Mouse (Mus musculus) adrenal gland, postnatal 36 days (tissue): ENCODE data around the gene Lrrfip2. TPM values are rescaled to one million over a fixed set of nuclear protein-coding genes. Genes with fewer than 3 reads are reported as not detected.

Source experiments
- total RNA-seq, 2 experiments: library from RNA; stranded (reverse); gene quantifications; 2 replicates each; pipeline ENCODE4 v1.2.3; 2021

Gene Lrrfip2
- total RNA-seq, 2 experiments from 2014 or later: 53.0 to 57.3 TPM

Other genes with a start within 250 kb of the Lrrfip2 start
- 10 to 100 TPM; 12.4 to 16.0 TPM for gene Als2cl, start 237.7 kb upstream of the Lrrfip2 start, total RNA-seq
- 1 to 10 TPM; 2.0 to 3.0 TPM for gene Tmie, start 237.5 kb upstream of the Lrrfip2 start, total RNA-seq
- not detected for gene Fam240a, start 200.7 kb upstream of the Lrrfip2 start, total RNA-seq
- gene Tdgf1, start 171.4 kb upstream of the Lrrfip2 start, total RNA-seq: not detected
- gene Lrrc2, start 166.0 kb upstream of the Lrrfip2 start, total RNA-seq: 10 to 100 TPM in 1 of 2 experiments, 1 to 10 TPM in 1; 7.9 to 11.1 TPM
- 1 to 10 TPM; 2.3 to 4.9 TPM for gene Rtp3, start 127.0 kb upstream of the Lrrfip2 start, total RNA-seq
- gene Ltf, start 98.3 kb upstream of the Lrrfip2 start, total RNA-seq: 1 to 10 TPM in 1 of 2 experiments, under 1 TPM in 1; 0.66 to 1.1 TPM
- gene Ccrl2, start 60.1 kb upstream of the Lrrfip2 start, total RNA-seq: 1 to 10 TPM; 7.2 to 9.2 TPM
- gene Mlh1, start 154.2 kb downstream of the Lrrfip2 start, total RNA-seq: 10 to 100 TPM; 14.0 to 15.3 TPM
- gene Epm2aip1, start 154.3 kb downstream of the Lrrfip2 start, total RNA-seq: 10 to 100 TPM; 43.5 to 48.6 TPM
- gene Trank1, start 194.1 kb downstream of the Lrrfip2 start, total RNA-seq: 100 to 1,000 TPM in 1 of 2 experiments, 10 to 100 TPM in 1; 47.0 to 175 TPM